10 mouse cellular contexts compared by ENCODE assay signal in genomic region chr19:4181892-4182291, GRCm38 (mm10). TPM values are rescaled to one million over a fixed set of nuclear protein-coding genes. Genes with fewer than 3 reads are reported as not detected.
DNase-seq lines count a peak whose midpoint lies in the region; ATAC-seq and TF ChIP-seq lines count a peak whose summit lies in the region.
"Had no signal": no experiment of that assay in that cellular context is flagged by ENCODE, and none has a peak within 500 bp of the region (broad histone marks: within the 10 kb centered on the region; RNA-seq: fewer than 3 reads in every experiment).

No protein-coding gene starts in this region.

- H3K27me3 ChIP-seq in midbrain, postnatal 0 days (ENCODE audit: insufficient read depth, low read length), result no peaks in the 10 kb centered on the region

- TF ChIP-seq CTCF in left cerebral cortex, adult 2 months (IDR thresholded peaks at IDR 0.05), result no peak
- TF ChIP-seq CTCF in bone marrow, adult 2 months (IDR thresholded peaks at IDR 0.05; ENCODE audit: control insufficient read depth, insufficient read depth, low read length), result no peak
- no peak for TF ChIP-seq CTCF in midbrain, postnatal 0 days (IDR thresholded peaks at IDR 0.05)

- WGBS in bone marrow, adult 2 months, result 35% methylated on average over 3 of the region's 3 CpGs
- 40% methylated on average over 3 of the region's 3 CpGs for WGBS in midbrain, postnatal 0 days

- H3K9ac ChIP-seq in midbrain, postnatal 0 days (replicated peaks; ENCODE audit: low read length, poor library complexity, severe bottlenecking), result no peak overlapping the region
- H3K9ac ChIP-seq: liver, embryonic 14.5 days had no signal

- H3K4me1 ChIP-seq in bone marrow, adult 2 months (ENCODE audit: control insufficient read depth, insufficient read depth, low read length), result peaks cover 22% of the 10 kb centered on the region
- peaks cover 4% of the 10 kb centered on the region; the same call in 1 of the 2 replicates for H3K4me1 ChIP-seq in midbrain, postnatal 0 days (ENCODE audit: insufficient read depth, low read length)

- H3K27ac ChIP-seq in left cerebral cortex, adult 2 months, result peak overlapping the region; percentile 13; the same call in 1 of the 2 replicates
- peak overlapping the region; percentile 26; the same call in 1 of the 2 replicates for H3K27ac ChIP-seq in bone marrow, adult 2 months (ENCODE audit: control insufficient read depth, insufficient read depth, low read depth, low read length, poor library complexity)
- no peak overlapping the region for H3K27ac ChIP-seq in midbrain, postnatal 0 days (ENCODE audit: low read depth, low read length)
- H3K27ac ChIP-seq: liver, embryonic 14.5 days had no signal

- intact Hi-C loops in left cerebral cortex, adult 2 months (cut with DNase I), result no loop called here
- intact Hi-C loops in left cerebral cortex, postnatal 4 days (cut with DNase I), result no loop called here

- TF ChIP-seq POLR2A in bone marrow, adult 2 months (IDR thresholded peaks at IDR 0.05; ENCODE audit: borderline replicate concordance, control insufficient read depth, low read depth, low read length), result no peak

- no peak overlapping the region for H3K4me2 ChIP-seq in midbrain, postnatal 0 days (ENCODE audit: low read depth, low read length, poor library complexity, severe bottlenecking)

- no peaks in the 10 kb centered on the region for H3K9me3 ChIP-seq in midbrain, postnatal 0 days (ENCODE audit: low read length)

- peak; percentile 72 to 89 for DNase-seq in adrenal gland, adult (ENCODE audit: inconsistent age in 2 of 2, low spot score in 1 of 2)
- no peak for DNase-seq in adrenal gland, postnatal 4 days (ENCODE audit: low spot score in 2 of 2)
- peak; percentile 72 to 74 for DNase-seq in left cerebral cortex, adult 2 months (ENCODE audit: extremely low spot score in 1 of 2, low spot score in 2 of 2)
- DNase-seq in left cerebral cortex, postnatal 4 days, result no peak
- peak; percentile 79 for DNase-seq in midbrain, postnatal 0 days (ENCODE audit: low spot score)
- DNase-seq in testis, postnatal 10 days (ENCODE audit: low spot score), result no peak

- no peak overlapping the region for H3K4me3 ChIP-seq in left cerebral cortex, adult 2 months
- no peak overlapping the region for H3K4me3 ChIP-seq in bone marrow, adult 2 months (replicated peaks; ENCODE audit: control insufficient read depth, low read depth, low read length)
- no peak overlapping the region for H3K4me3 ChIP-seq in midbrain, postnatal 0 days (ENCODE audit: low read depth, low read length)
- H3K4me3 ChIP-seq: erythroblast, embryonic 14.5 days had no signal

- peak; percentile 19 for ATAC-seq in inflammation-experienced regulatory T-cells, adult 6 months
- ATAC-seq in midbrain, postnatal 0 days (ENCODE audit: low FRiP score), result no peak

- H3K36me3 ChIP-seq in midbrain, postnatal 0 days (ENCODE audit: insufficient read depth, low read length), result no peaks in the 10 kb centered on the region

RNA-seq across cellular contexts. Expression of gene Carns1, which starts 6.6 kb away (rescaled TPM):
- total RNA-seq in adrenal gland, postnatal 4 days (2021), result 1 to 10 TPM; 5.5 to 7.3 TPM
- 1 to 10 TPM; 6.9 to 7.3 TPM for total RNA-seq in left cerebral cortex, adult 2 months (2021)
- 1 to 10 TPM; 2.4 to 3.1 TPM for total RNA-seq in left cerebral cortex, postnatal 4 days (2021)
- polyA plus RNA-seq in bone marrow, adult 2 months (2011; ENCODE audit: insufficient read depth, insufficient read length, low replicate concordance, missing spikeins), result 23.3 and 52.9 TPM in 2 replicates
- polyA plus RNA-seq in inflammation-experienced regulatory T-cells, adult 6 months (2017; shearing (Covaris generic)), result 10 to 100 TPM in 2 of 3 experiments, 1 to 10 TPM in 1; 5.2 to 12.9 (median 11.9) TPM
- total RNA-seq in midbrain, postnatal 0 days (2014; rRNA removed), result 4.4 and 6.6 TPM in 2 replicates
- polyA plus RNA-seq in midbrain, postnatal 0 days (2015; fragmentation: Nextera tagmentation; extraction: Ambion mirVana), result 6.7 and 6.9 TPM in 2 replicates
- polyA plus RNA-seq: erythroblast, embryonic 14.5 days had no signal

RNA-seq across cellular contexts. Expression of gene Tbc1d10c, which starts 9.2 kb away (rescaled TPM):
- 1 to 10 TPM; 3.2 to 4.3 TPM for total RNA-seq in adrenal gland, postnatal 4 days (2021)
- 1 to 10 TPM; 1.4 to 1.5 TPM for total RNA-seq in left cerebral cortex, adult 2 months (2021)
- 1 to 10 TPM; 2.1 to 2.4 TPM for total RNA-seq in left cerebral cortex, postnatal 4 days (2021)
- 64.3 and 168 TPM in 2 replicates for polyA plus RNA-seq in bone marrow, adult 2 months (2011; ENCODE audit: insufficient read depth, insufficient read length, low replicate concordance, missing spikeins)
- 100 to 1,000 TPM; 608 to 658 (median 621) TPM for polyA plus RNA-seq in inflammation-experienced regulatory T-cells, adult 6 months (2017; shearing (Covaris generic))
- 0.49 and 1.9 TPM in 2 replicates for total RNA-seq in midbrain, postnatal 0 days (2014; rRNA removed)
- 1.2 and 1.6 TPM in 2 replicates for polyA plus RNA-seq in midbrain, postnatal 0 days (2015; fragmentation: Nextera tagmentation; extraction: Ambion mirVana)

RNA-seq across cellular contexts. Expression of gene Ppp1ca, which starts 10.0 kb away (rescaled TPM):
- 100 to 1,000 TPM; 464 to 467 TPM for total RNA-seq in adrenal gland, postnatal 4 days (2021)
- total RNA-seq in left cerebral cortex, adult 2 months (2021), result 100 to 1,000 TPM; 293 to 306 TPM
- 100 to 1,000 TPM; 318 to 333 TPM for total RNA-seq in left cerebral cortex, postnatal 4 days (2021)
- 121 and 204 TPM in 2 replicates for polyA plus RNA-seq in bone marrow, adult 2 months (2011; ENCODE audit: insufficient read depth, insufficient read length, low replicate concordance, missing spikeins)
- polyA plus RNA-seq in inflammation-experienced regulatory T-cells, adult 6 months (2017; shearing (Covaris generic)), result 1,000 to 10,000 TPM in 1 of 3 experiments, 100 to 1,000 TPM in 2; 808 to 1,210 (median 823) TPM
- 535 and 592 TPM in 2 replicates for total RNA-seq in midbrain, postnatal 0 days (2014; rRNA removed)
- polyA plus RNA-seq in midbrain, postnatal 0 days (2015; fragmentation: Nextera tagmentation; extraction: Ambion mirVana), result 510 and 531 TPM in 2 replicates

RNA-seq across cellular contexts. Expression of gene Rps6kb2, which starts 18.7 kb away (rescaled TPM):
- total RNA-seq in adrenal gland, postnatal 4 days (2021), result 10 to 100 TPM; 46.6 to 50.0 TPM
- total RNA-seq in left cerebral cortex, adult 2 months (2021), result 10 to 100 TPM; 34.0 to 46.8 TPM
- 10 to 100 TPM; 38.1 to 39.2 TPM for total RNA-seq in left cerebral cortex, postnatal 4 days (2021)
- polyA plus RNA-seq in bone marrow, adult 2 months (2011; ENCODE audit: insufficient read depth, insufficient read length, low replicate concordance, missing spikeins), result 51.8 and 86.1 TPM in 2 replicates
- polyA plus RNA-seq in inflammation-experienced regulatory T-cells, adult 6 months (2017; shearing (Covaris generic)), result 10 to 100 TPM; 26.3 to 35.3 (median 30.1) TPM
- 23.5 and 25.2 TPM in 2 replicates for total RNA-seq in midbrain, postnatal 0 days (2014; rRNA removed)
- polyA plus RNA-seq in midbrain, postnatal 0 days (2015; fragmentation: Nextera tagmentation; extraction: Ambion mirVana), result 58.2 and 62.8 TPM in 2 replicates

RNA-seq across cellular contexts. Expression of gene Rad9a, which starts 19.6 kb away (rescaled TPM):
- total RNA-seq in adrenal gland, postnatal 4 days (2021), result 10 to 100 TPM; 14.7 to 16.2 TPM
- total RNA-seq in left cerebral cortex, adult 2 months (2021), result 10 to 100 TPM in 1 of 2 experiments, 1 to 10 TPM in 1; 8.7 to 10.1 TPM
- total RNA-seq in left cerebral cortex, postnatal 4 days (2021), result 10 to 100 TPM in 1 of 2 experiments, 1 to 10 TPM in 1; 9.8 to 10.6 TPM
- 24.2 and 39.8 TPM in 2 replicates for polyA plus RNA-seq in bone marrow, adult 2 months (2011; ENCODE audit: insufficient read depth, insufficient read length, low replicate concordance, missing spikeins)
- polyA plus RNA-seq in inflammation-experienced regulatory T-cells, adult 6 months (2017; shearing (Covaris generic)), result 10 to 100 TPM; 43.6 to 63.0 (median 59.1) TPM
- total RNA-seq in midbrain, postnatal 0 days (2014; rRNA removed), result 18.0 and 22.8 TPM in 2 replicates
- 14.7 and 17.0 TPM in 2 replicates for polyA plus RNA-seq in midbrain, postnatal 0 days (2015; fragmentation: Nextera tagmentation; extraction: Ambion mirVana)

Comparison
In these comparisons a context has a peak if more than half of its experiments do, and no peak if none do; other contexts are left out.
1. DNase-seq: peak in adrenal gland, adult (2 of 2), left cerebral cortex, adult 2 months (2 of 2) and midbrain, postnatal 0 days (single experiment); none in adrenal gland, postnatal 4 days (0 of 2), left cerebral cortex, postnatal 4 days (single experiment) and testis, postnatal 10 days (single experiment).